Mouse (Mus musculus) ES-CJ7 (cell line): ENCODE measurements at regions not wholly inside any gene's neighbourhood (a gene's known extent, or its start where the extent isn't known, plus 50 kb on each side); places are given as distances from the start of the nearest gene placed in this dataset.

Source experiments
- DNase-seq: peaks from one replicate; pipeline ENCODE4 v3.0.0; 2011; ENCODE audit warnings: low read depth, low spot score

DNA sequence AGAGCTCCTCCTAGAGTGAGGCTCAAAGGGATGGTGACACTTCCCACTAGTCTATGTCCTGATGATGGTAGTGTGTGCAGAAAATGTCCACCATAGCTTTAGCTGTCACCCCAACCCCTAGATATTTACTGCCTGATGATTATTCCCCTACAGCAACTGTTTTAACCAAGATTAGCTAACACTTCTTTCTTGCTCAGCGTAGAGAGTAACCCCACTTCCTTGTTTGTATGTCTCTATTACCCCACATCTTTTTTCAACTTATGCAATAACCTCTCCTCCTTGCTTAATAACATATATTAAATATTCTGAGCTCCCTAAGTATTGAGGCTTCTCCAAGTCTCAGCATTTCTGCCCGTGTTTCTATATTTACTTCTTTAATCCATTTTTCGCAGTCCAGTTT, 404.2 kb upstream of the Cntn3 start:
- DNase-seq, result no peak

DNA sequence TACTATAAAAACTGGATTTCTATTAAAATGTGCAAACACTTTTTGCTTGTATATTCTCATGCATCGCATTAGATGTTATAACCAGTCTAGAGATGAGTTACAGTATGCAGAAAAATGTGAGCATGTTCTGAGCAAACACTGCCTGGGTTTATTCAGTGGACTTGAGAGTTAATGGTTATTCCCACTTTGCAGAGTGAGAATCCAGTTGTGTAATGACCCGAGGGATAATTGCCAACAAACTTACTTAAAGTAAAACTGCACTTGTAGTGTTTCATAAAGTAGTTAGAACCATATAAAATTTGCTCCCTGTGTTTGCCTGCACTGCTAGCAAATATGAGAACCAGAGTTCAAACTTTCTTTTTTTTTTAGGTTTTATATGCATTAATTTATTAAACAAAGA, 450.4 kb upstream of the Cntn3 start:
- no peak for DNase-seq

DNA sequence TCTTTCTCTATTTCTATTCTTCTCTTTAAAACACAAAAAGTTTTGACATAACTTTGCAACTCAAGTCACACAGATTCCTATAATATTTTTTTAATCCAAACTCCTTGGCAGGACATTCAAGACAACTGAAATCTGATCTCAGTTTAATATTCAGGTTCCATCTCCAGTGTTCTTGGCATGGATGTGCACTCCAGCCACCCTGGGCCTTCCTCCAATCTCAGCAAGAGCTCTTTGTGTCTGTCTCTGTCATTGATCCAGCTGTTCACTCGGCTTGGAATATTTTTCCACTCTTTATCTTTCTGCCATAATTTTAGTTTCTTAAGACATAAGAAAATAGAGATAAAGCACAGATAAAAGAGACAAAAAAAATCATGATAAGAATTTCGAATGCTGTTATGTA, 451.1 kb upstream of the Cntn3 start:
- DNase-seq, result no peak

DNA sequence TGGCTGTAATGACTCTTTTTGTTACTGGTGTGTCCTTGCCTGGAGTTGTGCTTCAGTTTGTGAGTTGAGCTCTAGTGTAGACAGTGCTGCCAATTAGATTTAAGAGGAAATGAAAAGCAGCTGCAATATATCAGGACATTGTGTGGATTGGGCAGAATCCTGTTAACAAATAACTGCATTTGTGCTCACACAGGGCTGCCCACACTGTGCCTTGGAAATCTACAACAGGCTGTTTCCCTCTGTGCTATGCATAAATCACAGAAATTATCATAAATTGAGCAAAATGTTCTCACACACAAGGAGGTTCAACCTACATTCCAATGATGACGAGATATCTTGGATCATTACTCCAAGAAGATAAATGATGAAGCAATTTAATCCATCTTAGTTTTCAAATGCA, 455.2 kb upstream of the Cntn3 start:
- no peak for DNase-seq

DNA sequence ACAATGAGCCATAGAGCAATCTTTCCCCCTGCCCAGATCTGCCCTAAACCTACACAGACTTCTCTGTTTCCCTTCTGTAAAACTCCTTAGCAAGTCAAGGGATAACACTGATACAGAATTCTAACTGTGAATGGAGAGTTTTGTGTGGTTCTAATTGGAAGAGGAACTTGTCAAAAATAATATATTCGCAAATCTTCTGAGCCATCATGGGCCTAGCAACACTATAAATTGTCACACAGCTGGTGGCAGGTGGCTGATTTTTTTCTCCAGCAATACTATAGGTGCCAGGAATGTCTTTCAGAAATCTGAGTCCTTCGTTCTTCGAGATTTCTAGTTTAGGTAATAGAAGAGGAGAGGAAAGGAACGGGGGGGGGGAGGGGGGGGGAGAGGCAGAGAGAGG, 460.5 kb upstream of the Cntn3 start:
- DNase-seq, result no peak

DNA sequence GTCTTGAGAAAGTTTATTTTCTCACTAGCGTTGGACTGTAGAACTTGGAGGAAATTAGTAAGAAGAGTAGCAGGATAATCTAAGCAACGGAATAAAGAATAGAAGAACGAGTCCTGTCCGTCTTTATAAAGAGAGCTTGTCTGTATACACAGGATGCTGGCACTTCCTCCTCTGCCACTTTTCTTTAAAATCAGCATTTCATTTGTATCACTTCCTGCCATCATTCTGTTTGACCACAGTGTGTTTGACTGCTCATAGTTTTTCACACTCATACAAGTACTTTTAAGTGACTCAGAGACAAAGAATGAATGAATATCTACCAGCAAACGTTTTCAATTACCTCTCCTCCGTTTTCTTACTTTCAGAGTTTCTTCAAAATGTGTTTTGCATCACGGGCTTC, 461.0 kb upstream of the Cntn3 start:
- DNase-seq, result no peak

DNA sequence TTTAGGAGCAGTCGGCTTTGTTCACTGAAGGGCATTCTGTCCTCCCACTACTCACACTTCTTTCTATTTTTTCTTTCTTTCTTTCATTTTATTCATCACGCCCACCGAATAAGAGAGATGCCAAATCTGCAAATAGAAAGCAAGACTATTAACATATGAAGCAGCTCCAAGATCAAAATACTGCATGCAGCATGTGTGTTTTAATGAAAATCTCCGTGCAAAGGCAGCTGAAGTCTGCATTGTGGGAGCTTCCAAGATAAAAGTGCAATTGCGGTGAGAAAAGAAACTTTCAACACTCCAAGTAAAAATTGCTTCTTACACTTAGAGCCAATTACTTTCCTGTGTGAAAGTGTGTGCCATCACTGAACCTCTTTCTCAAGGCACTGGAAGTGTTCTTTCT, 449.8 kb upstream of the Chl1 start:
- no peak for DNase-seq

DNA sequence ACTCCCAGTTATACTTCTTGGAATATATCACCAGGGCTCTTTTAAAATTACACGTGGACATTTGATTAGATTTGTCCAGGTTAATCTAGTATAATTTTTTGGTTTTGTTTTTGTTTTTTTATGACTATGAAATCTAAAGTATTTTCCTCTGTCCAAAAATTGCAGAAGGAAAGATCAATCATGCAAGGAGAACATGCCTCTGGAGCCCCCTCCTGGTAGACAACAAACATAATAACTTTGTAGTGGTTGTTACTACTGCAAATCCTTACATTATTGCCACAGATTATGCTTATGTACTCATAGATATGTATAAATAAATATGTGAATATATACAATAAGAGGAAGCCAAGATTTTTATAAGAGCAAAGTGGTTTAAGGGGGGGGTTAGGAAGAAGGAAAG, 404.2 kb upstream of the Chl1 start:
- no peak for DNase-seq

DNA sequence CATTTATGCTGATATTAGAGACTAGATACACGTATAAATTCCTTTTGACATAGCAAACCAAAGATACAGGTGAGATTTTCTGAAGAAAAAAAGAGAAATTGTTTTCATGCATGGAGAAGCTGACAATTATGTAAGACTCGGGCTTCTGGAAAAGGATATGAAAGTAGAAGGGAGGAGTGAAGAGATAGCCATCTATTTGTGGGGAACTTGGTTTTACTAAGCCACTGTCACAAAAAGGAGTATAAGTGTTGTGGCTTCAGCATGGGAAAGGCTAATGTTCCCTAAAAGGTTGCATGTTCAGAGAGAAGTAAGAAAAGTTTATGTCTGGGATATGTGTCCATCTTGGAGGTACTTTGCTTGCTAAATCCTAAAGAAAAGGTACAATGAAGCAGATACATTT, 390.8 kb upstream of the Chl1 start:
- DNase-seq, result no peak

DNA sequence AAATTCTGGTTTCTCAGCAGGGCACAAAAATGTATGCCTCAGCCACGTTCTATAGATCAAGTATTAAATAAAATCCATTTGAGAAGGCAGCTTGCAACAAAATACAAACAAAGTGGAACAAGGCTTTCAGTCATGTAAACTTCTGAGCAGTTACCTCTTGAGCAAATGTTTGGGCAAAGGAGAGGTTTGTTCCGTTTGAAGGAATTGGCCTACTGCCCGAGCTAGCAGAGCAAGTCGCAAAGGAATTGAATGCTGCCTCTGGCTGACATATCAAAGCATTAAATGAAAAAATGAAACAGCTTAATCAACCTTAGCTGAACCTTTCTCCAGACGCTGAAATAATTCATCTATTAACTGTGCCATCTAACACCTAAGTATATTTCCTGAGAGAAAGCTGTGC, 369.5 kb upstream of the Chl1 start:
- DNase-seq, result no peak

DNA sequence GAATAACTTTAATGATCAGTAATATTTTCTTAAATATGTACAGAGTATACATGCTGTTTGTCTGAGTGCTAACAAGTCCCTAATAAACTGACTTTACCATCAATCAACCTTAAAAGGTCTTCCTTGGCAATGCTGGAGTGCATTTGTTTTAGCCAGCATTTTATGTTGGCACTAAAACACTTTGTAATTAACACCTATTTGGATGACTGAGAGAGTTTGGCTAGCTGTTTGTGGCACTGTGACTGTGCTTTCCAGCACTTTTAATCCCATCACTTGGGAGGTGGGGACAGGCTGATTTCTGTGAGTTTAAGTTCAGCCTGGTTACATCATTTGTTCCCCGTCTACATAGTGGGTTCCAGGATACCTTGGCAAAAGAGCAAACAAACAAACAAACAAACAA, 332.5 kb upstream of the Chl1 start:
- no peak for DNase-seq

DNA sequence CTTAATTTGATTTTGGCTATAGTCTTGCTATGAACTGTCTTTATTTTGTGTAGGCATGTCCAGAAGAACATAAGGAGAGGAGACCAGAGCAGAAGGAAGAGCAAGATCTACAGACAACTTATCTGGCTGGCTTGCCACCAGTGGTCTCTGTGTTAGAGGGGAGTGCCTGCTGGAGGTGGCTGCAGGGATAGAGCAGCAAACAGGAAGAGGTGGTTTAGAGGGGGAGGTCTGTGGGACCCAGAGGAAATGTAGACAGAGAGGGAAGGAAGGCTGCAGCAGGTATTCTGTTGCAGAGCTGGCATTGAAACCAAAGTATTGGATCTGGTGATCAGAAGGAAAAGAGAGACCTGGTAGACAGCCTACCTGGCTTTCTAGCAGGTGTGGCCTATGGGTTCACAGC, 327.0 kb upstream of the Chl1 start:
- DNase-seq, result no peak

DNA sequence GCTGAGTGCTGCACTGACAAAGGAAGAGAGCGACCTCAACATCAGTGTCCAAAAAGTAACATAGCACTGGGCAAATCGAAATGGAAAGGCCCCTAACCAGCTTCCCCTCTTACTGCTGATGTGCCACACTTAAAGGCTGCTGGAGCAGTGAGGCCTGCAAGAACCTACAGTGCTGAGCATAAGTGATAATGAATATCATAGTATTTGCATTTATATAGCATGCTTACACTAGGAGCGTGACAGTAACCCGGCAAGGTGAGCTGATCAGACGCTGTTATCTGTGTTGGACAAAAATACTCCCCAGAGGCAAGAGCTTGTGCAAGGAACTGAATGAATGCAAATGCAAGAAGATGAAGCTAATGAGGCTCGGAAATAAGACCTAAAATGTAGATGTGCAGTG, 313.5 kb upstream of the Chl1 start:
- no peak for DNase-seq

DNA sequence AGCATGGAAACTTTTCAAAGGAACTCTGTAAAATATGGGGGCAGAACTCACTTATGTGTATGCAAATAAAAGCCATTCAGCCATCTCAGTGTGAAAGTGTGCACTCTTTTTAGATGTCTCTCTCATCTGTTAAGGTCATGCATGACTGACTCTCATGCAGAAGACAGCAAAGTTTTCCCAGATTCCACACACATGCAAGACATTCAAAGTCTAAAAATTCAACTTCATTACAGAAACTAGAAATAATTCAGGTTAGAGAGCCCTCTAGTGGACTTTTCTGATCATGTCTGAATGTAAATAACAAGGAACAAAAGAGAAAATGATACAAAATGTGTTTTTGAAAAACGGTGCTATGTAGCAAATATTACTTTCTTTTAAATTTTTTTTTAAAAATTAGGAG, 308.8 kb upstream of the Chl1 start:
- DNase-seq, result peak; percentile 5

DNA sequence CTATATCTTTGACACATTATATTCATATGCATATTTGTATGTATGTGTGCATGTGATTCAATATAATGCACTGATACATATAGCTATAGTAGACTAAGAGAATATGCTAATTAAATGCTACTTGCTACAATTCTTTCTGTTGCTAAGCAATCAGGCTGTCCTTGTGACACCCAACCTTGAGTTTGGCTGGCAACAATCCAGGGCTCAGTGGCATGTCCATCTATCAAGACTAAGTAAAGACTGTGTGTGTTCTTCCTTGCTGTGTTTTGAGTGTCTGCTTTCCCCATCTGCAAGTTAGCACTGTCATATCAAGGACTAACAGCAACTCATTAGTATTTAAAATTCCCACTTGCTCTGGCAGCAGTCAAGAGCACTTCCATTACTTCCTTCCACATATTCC, 301.2 kb upstream of the Chl1 start:
- no peak for DNase-seq

DNA sequence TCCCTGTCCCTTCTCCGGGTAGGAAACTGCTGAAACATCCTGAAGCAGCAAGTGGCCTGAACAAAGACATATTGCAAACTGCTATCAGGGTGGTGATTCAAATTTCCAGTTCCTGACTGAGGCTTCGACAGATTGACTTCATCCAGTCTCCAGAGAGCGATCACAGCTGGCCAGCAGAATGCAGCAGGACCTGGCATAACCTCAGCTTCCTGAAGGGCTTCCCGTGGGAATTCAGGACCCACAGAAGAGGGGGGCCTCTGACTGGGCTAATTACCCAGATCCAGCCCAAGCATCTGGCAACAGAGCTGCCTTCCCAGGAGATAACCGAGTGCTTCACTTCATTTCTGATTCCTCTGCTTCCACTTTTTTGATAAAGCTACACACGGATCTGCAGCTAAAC, 297.2 kb upstream of the Chl1 start:
- no peak for DNase-seq

DNA sequence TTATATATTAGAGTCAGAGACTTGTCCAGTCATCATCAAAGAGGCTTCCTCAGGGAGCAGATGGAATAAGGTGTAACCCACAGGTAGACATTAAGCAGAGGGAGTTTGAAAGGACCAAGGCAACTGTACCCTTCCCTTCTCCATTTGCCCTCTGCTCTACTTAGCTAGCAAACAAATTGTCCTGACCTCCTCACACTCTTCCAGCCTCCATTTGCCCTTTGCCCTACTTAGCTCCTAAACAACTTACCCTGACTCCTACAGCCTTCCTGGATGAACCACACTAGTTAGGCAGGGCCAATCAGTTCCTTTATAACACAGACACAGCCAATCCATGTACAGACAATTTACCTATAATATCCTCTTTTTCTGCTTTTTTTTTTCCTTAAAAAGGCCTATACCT, 273.5 kb upstream of the Chl1 start:
- DNase-seq, result no peak

DNA sequence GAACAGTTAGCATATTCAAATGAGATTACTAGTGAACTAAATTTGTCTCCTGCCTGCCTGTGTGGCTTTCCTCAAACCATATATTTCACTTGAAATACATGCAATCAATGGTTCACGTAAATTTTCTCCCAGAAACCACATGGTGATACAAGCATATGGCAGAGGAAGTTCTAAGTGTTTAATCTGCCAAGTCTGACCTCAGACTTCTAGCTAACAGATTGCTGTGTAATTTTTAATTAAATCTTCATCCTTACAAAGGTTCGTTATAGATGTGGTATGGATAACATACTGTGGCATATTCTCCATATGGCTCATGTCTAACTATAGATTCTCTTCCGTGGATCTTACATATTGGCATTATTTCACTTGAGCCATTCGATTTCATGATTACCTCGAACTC, 241.4 kb upstream of the Chl1 start:
- no peak for DNase-seq

DNA sequence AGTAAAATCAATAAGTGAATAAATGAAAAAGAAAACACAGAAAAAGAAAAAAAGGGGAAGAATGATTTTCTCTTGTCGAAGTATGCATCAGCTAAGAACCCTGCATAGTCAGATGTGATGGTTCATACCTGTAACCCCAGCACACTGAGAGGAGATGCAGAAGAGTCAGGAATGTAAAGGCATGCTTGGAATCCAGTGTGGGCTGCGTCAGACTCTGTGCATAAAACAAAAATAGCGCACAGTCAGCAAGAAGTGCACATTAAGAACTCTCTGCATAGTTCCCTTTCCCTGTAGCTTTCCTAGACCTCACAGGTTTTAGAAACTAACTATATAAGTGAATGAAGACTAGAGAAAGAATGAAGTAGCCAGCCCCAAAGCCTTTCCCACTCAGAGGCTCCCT, 238.2 kb upstream of the Chl1 start:
- no peak for DNase-seq

DNA sequence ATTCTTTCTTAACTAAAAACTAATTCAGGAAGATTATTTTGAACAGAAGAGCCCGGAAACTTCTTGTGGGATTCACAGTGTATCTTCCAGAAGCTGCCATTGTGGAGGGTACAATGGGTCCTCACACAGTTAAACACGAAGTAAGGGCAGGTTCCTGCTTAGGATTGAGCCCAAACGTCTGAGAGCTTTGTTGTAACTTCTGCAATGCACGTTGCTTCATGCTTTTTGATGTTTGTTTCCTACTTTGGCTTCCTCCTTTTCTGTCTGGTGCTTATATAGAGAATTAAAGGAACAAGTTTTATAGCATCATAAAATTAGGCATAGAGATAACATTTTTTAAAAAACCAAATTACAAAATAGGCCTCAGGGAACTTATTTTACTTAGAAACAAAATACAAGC, 235.3 kb upstream of the Chl1 start:
- DNase-seq, result no peak

DNA sequence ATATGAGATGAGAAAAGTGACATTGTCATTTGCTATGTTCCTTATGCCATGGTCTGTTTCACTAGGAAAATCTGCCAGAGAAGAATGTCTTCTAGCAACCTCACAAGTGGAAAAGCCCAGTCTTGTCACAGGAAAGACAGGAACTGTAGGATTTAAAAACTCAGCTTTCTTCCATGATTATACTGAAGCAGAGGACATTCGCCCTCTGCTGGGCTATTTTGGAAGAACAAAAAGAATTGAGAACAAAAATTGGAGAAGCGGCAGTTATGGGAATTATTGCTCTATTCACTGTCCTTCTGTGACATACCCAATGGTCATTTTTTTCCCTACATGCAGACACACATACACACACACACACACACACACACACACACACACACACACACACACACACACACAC, 234.9 kb upstream of the Chl1 start:
- DNase-seq, result peak; percentile 7

DNA sequence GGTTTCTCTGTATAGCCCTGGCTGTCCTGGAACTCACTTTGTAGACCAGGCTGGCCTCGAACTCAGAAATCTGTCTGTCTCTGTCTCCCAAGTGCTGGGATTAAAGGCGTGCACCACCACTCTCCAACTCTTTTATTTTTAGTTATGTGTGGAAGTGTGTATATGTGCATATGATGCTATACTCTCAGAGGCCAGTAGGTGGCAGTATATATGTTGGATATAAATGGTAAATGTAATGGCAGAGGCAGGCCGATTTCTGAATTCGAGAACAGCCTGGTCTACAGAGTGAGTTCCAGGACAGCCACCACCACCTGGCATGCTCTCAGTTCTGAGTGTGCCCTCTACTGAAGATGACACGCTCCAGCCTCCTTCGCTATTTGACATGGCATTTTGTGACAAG, 214.4 kb upstream of the Chl1 start:
- peak; percentile 76 for DNase-seq

DNA sequence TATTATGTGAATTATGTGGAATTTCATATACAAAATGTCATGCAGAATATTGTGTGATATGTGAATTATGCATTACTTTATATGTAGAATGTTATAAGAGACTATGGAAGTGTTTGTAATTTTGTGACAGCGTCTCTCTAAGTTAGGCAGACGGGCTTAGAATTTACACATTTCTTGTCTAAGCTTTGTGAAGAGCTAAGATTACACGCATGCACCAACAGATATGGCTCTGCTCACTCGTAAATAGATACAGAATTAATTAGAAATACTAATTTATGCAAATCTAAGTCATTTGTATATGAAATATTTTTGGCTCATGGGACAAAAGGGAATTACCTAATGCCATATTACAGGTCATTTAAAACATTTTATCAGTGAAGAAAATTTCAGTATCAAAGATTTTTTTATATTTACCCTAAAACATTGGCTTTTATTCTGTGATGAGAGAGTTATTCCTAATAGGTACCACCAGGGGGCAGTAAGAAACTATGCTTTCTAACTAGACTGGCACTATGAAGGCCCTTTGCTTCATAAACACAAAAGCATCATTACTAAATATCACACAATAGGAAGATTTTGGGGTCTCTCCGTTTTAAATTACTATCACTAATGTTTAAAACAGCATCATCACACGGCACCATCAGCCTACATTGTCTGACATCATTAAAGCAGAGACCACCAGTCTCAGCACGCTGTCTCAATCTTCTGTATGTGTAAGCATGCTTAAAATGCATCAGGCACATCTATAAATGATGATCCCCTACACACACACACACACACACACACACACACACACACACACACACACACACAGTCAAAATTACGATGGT, 203.8 kb upstream of the Chl1 start:
- peak; percentile 45 for DNase-seq

DNA sequence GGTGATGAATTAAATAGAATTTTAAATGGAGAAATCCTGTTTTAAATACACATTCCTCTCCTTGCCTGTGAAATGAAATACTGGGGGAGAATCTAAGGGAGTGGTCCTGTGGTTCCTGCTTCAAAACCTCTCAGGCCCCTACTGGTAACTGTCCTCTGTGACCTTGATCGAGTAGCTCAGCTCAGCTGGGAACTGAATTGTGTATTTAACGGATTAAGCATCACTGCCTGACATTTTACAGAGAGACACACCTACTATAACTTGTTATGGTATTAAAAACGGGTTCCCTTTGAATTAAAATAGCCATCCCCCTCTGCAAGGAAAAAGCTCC, 203.2 kb upstream of the Chl1 start:
- DNase-seq, result peak; percentile 9
